Mouse (Mus musculus) liver, embryonic 11.5 days (tissue): ENCODE data around the gene Acr. TPM values are rescaled to one million over a fixed set of nuclear protein-coding genes. Genes with fewer than 3 reads are reported as not detected.

Source experiments
- ATAC-seq: fragments of 200-750 bp; cut with Nextera tagmentation; replicated peaks from 2 replicates; pipeline ENCODE4 v1.8.0; 2017; ENCODE audit warnings: moderate number of reproducible peaks, mild to moderate bottlenecking, moderate TSS enrichment, moderate library complexity; ENCODE audit not compliant: low FRiP score
- DNase-seq: peaks from one replicate; pipeline ENCODE4 v3.0.0-alpha.2; 2017; ENCODE audit warnings: low spot score
- H3K27ac ChIP-seq: fragments of 300-500 bp; sonication (generic); 2 replicates; pipeline ENCODE4 v1.5.1; 2014; ENCODE audit warnings: mild to moderate bottlenecking, low read depth, low read length, control low read depth
- H3K27me3 ChIP-seq: fragments of 300-500 bp; sonication (generic); replicated peaks from 2 replicates; pipeline ENCODE4 v1.6.1; 2014; ENCODE audit warnings: low read length, mixed read lengths; ENCODE audit not compliant: control insufficient read depth, insufficient read depth
- H3K36me3 ChIP-seq: fragments of 300-500 bp; sonication (generic); 2 replicates; pipeline ENCODE4 v1.6.1; 2014; ENCODE audit warnings: mild to moderate bottlenecking, low read length, moderate library complexity, mixed read lengths; ENCODE audit not compliant: control insufficient read depth, insufficient read depth
- H3K4me1 ChIP-seq: fragments of 300-500 bp; sonication (generic); replicated peaks from 2 replicates; pipeline ENCODE4 v1.6.1; 2014; ENCODE audit warnings: low read length, mixed read lengths; ENCODE audit not compliant: control insufficient read depth, insufficient read depth
- H3K4me2 ChIP-seq: fragments of 300-500 bp; sonication (generic); 2 replicates; pipeline ENCODE4 v1.6.1; 2014; ENCODE audit warnings: mild to moderate bottlenecking, control low read depth, moderate library complexity
- H3K4me3 ChIP-seq: fragments of 300-500 bp; sonication (generic); 2 replicates; pipeline ENCODE4 v1.5.1; 2014; ENCODE audit warnings: low read depth, low read length, control low read depth
- H3K9ac ChIP-seq: fragments of 300-500 bp; sonication (generic); 2 replicates; pipeline ENCODE4 v1.6.1; 2014; ENCODE audit warnings: low read depth, low read length, control low read depth
- H3K9me3 ChIP-seq: fragments of 300-500 bp; sonication (generic); 2 replicates; pipeline ENCODE4 v1.6.1; 2016; ENCODE audit warnings: low read length, inconsistent platforms, mixed read lengths; ENCODE audit not compliant: control insufficient read depth
- WGBS: fragments of 180-500 bp; shearing (Covaris S2); extraction: QIAGEN DNeasy Blood & Tissue Kit; methylation state at CpG from one replicate; pipeline ENCODE4 v1.1.7; 2014; 5-methylcytosine and 5-hydroxymethylcytosine counted together
- polyA plus RNA-seq: library from polyadenylated mRNA; unstranded; fragments of >200 nt; fragmentation: Nextera tagmentation; extraction: Ambion mirVana; gene quantifications from 2 replicates; pipeline ENCODE4 v1.2.1, GENCODE M21; 2014

The Acr gene
- polyA plus RNA-seq, 1 experiment from 2014 or later, result 0.11 TPM

- WGBS, result 53% methylated on average over 5 of the region's 5 CpGs
- no peak for DNase-seq
These were observed 55.0 kb downstream of the Acr start for GRCm38 (mm10) chr15:89622959-89623625.

DNA sequence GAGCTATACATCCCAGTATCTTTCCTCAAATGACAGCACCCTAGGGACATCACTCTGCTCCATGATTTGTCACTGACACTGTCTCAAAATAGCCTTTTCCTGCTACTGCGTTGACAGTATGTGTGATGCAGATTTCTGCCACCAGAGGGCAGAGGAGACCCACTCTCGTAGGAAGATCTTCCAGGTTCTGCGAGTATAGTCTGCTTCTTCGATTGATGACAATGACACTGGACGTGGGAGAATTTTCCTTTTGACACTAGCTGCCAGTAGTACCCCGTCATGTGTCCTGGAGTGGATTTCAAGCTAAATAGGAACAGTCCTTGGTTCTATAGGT is 55.5 kb downstream of the Acr start:
- Histone ChIP-seq H3K27ac (no peak overlapping the region), H3K36me3 (no peaks in the 10 kb centered on the region), H3K27me3 (no peaks in the 10 kb centered on the region), H3K4me1 (no peaks in the 10 kb centered on the region), H3K4me3 (no peak overlapping the region), H3K9ac (no peak overlapping the region), H3K9me3 (no peaks in the 10 kb centered on the region), H3K4me2 (no peak overlapping the region)
- 16% methylated on average over 6 of the region's 6 CpGs for WGBS
- ATAC-seq, result 0 out of 2 replicates have a peak, but pooled peaks have one; percentile 20
- DNase-seq, result peak; percentile 45

More at GRCm38 (mm10) chr15:89622959-89623625, 55.0 kb downstream of the Acr start:
- Histone ChIP-seq H3K4me1 (no peaks in the 10 kb centered on the region), H3K4me2 (no peak overlapping the region), H3K36me3 (no peaks in the 10 kb centered on the region), H3K9me3 (no peaks in the 10 kb centered on the region), H3K4me3 (no peak overlapping the region), H3K9ac (no peak overlapping the region), H3K27me3 (no peaks in the 10 kb centered on the region), H3K27ac (no peak overlapping the region)
- 0 out of 2 replicates have a peak, but pooled peaks have one; percentile 15 for ATAC-seq

Other genes with a start within 250 kb of the Acr start
- 6.6 and 7.0 TPM in 2 replicates for gene Adm2, start 245.6 kb upstream of the Acr start, polyA plus RNA-seq
- 2.0 and 2.7 TPM in 2 replicates for gene Miox, start 233.9 kb upstream of the Acr start, polyA plus RNA-seq
- gene Lmf2, start 212.7 kb upstream of the Acr start, polyA plus RNA-seq, result 44.1 and 46.0 TPM in 2 replicates
- 163 TPM in 2 replicates for gene Ncaph2, start 212.6 kb upstream of the Acr start, polyA plus RNA-seq
- gene Sco2, start 194.5 kb upstream of the Acr start, polyA plus RNA-seq, result 8.1 and 9.7 TPM in 2 replicates
- gene Tymp, start 191.3 kb upstream of the Acr start, polyA plus RNA-seq, result 1.5 and 1.8 TPM in 2 replicates
- 0.43 and 0.71 TPM in 2 replicates for gene Odf3b, start 189.0 kb upstream of the Acr start, polyA plus RNA-seq
- not detected in 2 replicates for gene Klhdc7b, start 183.4 kb upstream of the Acr start, polyA plus RNA-seq
- not detected in 2 replicates for gene Syce3, start 157.8 kb upstream of the Acr start, polyA plus RNA-seq
- 3.5 and 3.9 TPM in 2 replicates for gene Cpt1b, start 142.5 kb upstream of the Acr start, polyA plus RNA-seq
- gene C730034F03Rik, start 138.7 kb upstream of the Acr start, polyA plus RNA-seq, result 2.0 and 2.8 TPM in 2 replicates
- not detected in 2 replicates for gene Gm44502, start 138.6 kb upstream of the Acr start, polyA plus RNA-seq
- 43.5 and 47.5 TPM in 2 replicates for gene Chkb, start 138.4 kb upstream of the Acr start, polyA plus RNA-seq
- gene Mapk8ip2, start 114.4 kb upstream of the Acr start, polyA plus RNA-seq, result 0.26 and 0.36 TPM in 2 replicates
- gene Arsa, start 90.9 kb upstream of the Acr start, polyA plus RNA-seq, result 8.6 and 9.0 TPM in 2 replicates
- 1.1 and 1.7 TPM in 2 replicates for gene Shank3, start 68.7 kb upstream of the Acr start, polyA plus RNA-seq
- 24.8 and 27.1 TPM in 2 replicates for gene Rabl2, start 23.6 kb downstream of the Acr start, polyA plus RNA-seq